Mouse (Mus musculus) cerebellum, adult 18-20 months (tissue): ENCODE data around the gene Zfp169.

Experiments
- DNase-seq, 2 experiments: peaks; one replicate each; pipeline ENCODE4 v3.0.0; 2021

Gene Zfp169

DNA sequence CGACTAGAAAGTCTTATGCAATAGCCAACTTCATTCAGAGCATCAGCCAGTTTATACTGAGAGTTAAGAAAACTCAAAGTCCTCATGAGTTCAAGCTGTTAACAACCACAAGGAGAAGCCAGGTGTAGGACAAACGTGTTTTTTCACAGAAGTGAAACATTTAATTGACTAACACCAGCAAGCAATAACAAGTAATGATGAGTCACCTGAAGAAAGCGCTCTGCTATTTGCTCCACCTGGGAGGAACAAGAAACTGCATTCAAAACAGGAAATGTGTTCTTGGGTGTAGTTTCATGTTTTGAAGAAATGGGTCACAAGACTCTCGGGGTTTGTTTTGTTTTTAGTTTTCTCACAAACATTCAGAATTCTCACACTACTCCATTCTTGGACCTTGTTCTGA is 2.6 kb upstream of the Zfp169 start:
- no peak for DNase-seq

DNA sequence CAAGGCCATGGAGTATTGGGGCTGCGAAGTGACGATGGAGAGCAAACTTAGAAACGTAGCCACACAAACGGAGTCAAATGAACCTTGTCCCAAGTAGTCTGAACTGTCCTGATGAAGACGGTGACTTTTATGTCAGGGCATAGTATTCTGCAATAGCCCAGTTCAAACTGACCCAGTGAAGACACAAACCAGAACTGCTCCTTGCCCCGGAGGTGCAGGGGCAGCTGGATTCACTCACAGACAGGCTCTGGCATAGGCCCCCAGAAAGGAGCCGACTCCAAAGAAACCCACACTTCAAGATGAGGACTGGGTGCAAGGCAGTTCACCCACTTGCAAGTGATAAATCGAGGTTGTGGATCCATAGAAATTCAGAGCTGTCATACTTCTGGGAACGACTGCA is 4.6 kb downstream of the Zfp169 start:
- DNase-seq = no peak

DNA sequence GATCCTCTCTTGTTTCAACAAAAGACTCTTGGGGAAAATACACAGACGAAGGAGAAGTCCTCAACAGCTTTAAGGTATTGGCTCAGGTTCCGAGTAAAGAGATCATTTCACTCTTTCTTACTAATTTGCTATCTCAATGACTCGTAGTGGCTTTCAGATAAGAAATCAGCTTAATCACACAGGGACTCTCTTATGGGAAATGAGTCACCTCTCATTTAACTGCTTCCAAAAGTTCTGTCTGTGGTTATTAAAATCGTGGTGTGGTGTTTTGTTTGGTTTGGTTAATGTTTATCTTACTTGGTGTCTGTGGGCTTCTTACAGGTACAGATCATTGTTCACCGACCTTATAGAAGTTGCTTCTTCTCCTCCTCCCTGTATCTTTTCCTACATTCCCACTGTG is 10.8 kb downstream of the Zfp169 start:
- DNase-seq = no peak

DNA sequence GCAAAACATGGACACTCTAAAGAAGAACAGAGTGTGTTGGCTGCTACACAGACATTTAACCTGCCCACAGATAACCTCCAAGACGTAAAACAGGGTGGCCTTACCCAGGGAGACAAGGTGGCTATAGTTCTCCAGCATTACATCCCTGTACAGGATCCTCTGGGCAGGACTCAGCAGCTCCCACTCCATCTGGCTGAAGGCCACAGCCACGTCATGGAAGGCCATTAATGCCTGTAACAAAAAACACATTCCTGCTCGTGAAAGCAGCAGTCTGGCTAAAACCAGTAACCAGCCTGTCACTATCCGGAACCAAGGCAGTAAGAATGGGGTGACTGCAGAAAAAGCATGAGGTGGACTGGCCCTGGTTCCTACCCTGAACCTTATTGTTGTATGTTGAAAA is 14.6 kb downstream of the Zfp169 start:
- no peak for DNase-seq

DNA sequence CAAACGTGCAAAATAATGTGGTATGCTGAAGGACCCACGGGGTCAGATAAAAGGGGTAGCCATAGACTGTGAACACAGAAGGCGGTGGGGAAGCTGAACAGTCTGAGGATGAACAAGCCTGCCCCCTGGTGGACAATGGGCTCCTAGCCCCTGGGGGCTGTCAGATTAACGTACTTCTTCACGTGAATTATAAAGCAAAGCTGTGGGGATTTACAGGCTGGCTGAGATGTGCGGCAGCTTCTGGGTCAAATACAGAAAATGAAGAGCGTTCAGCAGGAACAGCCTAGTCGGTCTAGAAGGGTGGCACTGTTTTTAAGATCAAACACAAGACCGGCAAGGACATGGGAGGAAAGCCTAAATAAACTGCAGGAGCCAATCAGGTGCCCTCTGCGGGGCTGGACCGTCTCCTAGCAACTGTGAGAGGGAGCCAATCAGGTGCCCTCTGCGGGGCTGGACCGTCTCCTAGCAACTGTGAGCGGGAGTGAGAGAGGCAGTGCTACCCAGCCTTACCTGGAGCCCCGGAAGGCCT is 15.5 kb downstream of the Zfp169 start:
- DNase-seq = peak; percentile 48 to 60

DNA sequence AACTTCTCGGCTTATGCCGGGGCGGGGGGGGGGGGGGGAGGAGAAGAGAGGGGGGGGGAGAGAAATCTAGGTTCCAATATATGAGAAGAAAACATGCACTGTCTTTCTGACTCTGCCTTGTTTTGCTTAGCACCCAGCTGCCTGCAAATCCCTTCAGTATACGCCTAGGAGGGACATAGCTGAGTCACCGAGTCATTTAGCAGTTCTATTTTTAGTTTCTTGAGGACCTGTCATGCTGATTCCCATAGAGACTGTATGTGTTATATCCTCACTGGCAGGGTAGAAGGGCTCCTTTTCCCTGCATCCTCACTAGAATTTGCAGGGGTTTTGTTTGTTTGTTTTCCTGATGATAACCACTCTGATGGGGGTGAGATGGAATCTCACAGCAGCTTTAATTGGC is 20.1 kb downstream of the Zfp169 start:
- no peak for DNase-seq

DNA sequence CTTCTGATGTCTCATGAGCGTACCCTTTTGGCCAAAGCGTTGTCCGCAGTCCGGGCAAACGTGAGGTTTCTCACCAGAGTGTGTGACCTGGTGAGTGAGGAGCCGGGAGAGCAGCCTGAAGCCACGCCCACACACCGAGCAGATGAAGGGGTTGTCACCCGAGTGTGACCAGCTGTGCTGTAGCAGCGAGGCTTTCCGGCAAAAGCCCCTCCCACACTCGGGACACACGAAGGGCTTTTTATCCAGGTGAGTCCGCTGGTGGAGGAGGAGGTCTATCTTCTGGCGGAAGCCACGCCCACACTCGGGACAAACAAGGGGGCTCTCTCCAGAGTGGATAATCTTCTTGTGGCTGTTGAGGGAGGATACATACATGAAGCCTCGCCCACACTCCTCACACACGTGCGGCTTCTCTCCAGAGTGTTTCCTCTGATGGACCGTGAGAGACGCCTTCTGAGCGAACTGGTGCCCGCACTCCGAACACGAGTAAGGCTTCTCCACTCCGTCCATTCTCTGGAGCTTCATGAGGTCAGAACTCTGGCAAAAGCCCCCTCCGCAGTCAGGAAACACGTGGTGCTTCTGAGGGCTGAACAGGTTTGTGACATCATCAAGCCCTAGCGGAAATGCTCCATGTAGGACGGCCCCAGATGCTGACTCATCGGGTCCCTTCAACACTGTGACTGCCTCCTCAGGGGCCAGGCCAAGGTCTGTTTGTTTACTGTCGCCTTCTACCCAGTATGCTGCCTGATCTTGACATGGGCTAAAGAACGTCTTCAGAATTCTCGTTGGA is 22.7 kb downstream of the Zfp169 start:
- no peak for DNase-seq

DNA sequence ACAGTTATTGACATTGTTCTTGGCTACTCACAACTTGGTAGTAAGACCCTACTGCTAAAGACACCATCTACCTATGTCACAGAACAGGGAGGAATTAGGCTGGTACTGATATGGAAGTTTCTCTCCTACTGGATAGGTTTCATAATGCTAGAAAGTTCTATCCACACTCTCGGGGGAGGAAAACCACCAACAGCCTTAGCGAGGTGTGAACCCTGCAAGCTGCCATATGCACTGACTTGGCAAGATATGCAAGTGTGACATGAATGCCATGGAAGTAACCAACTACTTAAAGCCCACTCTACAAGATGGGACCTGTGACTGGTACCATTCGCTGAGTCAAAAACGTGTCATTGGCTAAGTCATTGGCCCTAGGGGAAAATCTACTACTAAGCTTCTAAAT is 29.6 kb downstream of the Zfp169 start:
- DNase-seq = no peak

DNA sequence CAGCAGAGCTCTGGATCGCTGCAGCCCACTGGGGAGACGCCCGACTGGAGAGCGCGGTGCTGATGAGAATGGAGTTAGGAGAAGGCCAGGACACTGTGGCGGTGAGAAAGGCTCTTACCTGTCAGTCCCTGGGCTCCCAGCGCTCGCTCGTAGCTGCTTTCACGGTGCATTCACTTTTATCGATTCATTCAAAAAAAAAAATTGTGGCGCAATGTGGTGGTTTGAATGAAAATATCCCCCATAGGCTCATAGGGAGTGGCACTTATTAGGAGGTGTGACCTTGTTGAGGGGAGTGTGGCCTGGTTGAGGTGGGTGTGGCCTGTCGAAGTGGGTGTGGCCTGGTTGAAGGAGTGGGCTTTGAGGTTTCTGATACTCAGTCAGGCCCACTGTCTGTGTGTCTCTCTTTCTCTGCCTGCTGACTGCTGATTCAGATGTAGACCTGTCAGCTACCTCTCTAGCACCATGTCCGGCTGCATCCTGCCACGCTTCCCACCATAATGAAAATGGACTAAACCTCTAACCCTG is 44.5 kb downstream of the Zfp169 start:
- no peak for DNase-seq

DNA sequence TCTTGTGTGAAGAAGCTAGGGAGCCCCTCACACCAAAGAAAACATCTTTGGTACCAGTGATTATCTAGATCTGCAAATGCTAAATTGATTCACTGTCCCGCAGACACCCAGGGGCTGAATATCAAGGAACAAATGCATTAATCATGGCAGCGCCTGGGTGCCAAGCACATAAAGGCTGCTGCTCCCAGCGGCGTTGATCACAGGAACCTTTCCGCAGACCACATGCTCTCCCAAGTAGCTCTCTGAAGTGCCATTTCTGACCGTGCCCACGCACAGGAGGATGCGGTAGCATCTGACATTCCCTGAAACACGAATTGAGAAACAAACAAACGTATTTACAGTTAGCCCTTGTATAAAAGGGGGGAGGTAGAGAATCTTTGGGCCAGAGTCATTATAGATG is 47.1 kb downstream of the Zfp169 start:
- no peak for DNase-seq

DNA sequence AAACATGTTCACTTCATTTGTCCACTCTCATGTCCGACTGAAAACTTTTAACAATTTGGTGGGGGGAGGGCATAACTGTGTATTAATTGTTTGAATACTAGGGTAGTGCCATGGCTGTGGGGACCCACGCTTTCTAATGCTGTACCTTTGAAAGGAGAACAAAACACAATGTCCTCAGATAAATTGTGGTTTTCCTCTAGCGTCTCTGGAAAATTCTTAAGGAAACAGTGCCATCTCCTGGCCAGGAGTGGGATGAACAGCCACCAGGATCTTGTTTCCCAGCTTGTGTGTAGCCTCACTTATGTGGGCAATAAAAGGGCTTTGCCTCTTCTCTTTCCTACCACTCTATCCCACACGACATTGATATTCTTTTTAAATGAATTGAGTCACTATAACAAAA is 49.1 kb downstream of the Zfp169 start:
- peak; percentile 52 to 75 for DNase-seq

DNA sequence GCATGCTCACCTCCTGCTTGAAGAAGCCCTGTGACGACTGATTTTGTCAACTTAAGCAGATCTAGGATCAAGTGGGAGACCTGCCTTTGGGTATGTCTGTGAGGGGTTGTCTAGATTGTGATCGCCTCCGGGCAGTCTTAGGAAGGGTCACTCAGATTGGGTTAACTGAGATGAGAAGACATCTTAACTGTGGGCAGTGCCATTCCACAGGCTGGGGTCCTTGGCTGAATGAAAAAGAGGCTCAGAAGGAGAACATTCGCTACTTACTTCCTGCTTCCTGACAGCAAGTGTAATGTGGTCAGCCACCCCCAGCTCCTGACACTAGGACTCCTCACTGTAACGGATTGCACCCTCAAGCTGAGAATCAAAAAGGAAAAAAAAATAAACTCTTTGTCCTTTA is 54.0 kb downstream of the Zfp169 start:
- no peak for DNase-seq

DNA sequence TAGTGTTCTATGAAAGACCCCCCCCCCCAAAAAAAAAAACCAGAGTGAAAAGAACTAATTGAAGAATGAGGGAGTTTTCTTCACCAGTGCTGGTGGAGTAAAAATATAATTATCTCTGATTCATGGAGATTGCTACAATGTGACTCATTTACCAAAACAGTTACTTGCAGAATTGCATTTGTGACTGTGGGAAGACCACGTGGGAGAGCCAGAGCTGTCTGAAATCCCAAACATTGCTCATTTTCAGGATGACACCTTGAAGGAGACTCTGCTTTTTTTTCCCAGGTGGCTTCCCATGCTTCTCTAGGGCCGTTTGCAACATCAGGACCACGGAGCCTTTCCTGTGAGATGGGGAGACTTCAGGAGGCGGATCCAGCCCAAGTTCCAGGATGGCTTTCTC is 65.1 kb downstream of the Zfp169 start:
- no peak for DNase-seq

DNA sequence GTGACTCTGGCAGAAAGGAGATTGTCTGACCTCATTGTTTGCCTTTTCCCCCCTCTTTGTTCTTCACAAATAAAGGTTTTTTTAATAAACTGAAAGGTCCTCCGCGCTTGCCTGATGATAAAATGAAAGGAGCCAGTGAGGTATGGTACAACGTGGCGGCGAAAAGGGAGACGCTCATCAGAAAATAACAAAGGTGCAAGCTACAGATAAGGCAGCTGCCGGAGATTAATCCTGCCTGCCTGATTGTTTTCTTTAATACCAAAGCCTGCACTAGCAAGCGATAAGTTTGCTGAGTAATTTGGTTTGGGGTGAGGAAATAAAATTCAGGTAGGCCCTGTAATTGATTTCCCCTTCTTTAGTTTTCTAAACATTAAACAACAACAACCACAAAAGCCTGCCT is 69.3 kb downstream of the Zfp169 start:
- DNase-seq = no peak

DNA sequence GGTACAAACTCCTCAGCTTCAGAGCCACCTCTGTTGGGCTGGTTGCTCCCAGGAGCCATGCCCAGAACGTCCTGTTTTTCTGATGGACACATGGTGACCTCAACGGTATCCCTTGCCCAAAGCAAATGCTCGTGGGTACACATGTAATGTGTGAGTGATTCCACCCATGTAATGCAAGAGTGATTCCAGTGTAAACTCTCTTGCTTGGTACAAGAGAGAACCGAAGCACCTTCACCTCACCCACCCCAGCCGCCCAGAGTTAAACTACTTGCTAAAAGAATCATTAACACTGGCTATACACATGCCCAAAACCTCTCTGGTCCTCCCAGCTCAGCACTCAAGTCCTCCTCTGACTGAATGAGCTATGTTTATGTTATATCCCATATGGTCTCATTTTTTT is 74.9 kb downstream of the Zfp169 start:
- DNase-seq = no peak
